ENCODE assay signal across 26 mouse cellular contexts in the genomic region with DNA sequence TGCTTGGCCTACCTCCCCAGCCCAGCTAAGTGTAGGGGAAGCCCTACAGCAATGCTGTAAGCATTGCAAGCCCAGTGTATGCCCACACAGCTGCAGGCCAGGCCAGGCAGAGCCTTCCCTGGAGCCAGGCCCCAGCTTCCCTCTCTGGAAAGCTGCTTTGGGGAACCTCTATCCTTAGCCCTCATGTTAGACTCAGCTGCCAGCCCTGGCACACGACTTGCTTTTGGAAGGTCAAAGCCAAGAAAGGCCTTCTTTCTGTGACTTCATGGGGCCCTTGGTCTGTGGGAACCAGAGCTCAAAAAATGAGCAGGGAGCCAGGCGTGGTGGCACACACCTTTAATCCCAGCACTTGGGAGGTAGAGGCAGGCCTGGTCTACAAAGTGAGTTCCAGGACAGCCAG.
DNase-seq lines count a peak whose midpoint lies in the region; ATAC-seq lines count a peak whose summit lies in the region.
"Had no signal": no experiment of that assay in that cellular context is flagged by ENCODE, and none has a peak within 500 bp of the region (broad histone marks: within the 10 kb centered on the region; RNA-seq: fewer than 3 reads in every experiment).

No protein-coding gene starts in this region.

- no peak for ATAC-seq in heart, embryonic 13.5 days (ENCODE audit: extremely low read depth, insufficient number of reproducible peaks, low FRiP score, low TSS enrichment)
- no peak for ATAC-seq in heart, embryonic 11.5 days (replicated peaks; ENCODE audit: insufficient number of reproducible peaks, low FRiP score, low TSS enrichment)
- no peak for ATAC-seq in liver, embryonic 12.5 days
- ATAC-seq: forebrain, embryonic 14.5 days; intestine, postnatal 0 days; lung, postnatal 0 days had no signal

- H3K27me3 ChIP-seq in heart, embryonic 13.5 days (replicated peaks) = peaks cover 13% of the 10 kb centered on the region; the same call in 1 of the 2 replicates
- H3K27me3 ChIP-seq in heart, embryonic 11.5 days (ENCODE audit: control insufficient read depth, insufficient read depth, low read length) = 0 out of 2 replicates have a peak, but pooled peaks cover 2% of the 10 kb centered on the region
- H3K27me3 ChIP-seq in liver, embryonic 12.5 days (replicated peaks) = peaks cover 53% of the 10 kb centered on the region
- H3K27me3 ChIP-seq: neural tube, embryonic 15.5 days had no signal

- no peaks in the 10 kb centered on the region for H3K9me3 ChIP-seq in heart, embryonic 13.5 days
- H3K9me3 ChIP-seq in heart, embryonic 11.5 days (replicated peaks; ENCODE audit: control insufficient read depth, low read length) = no peaks in the 10 kb centered on the region
- H3K9me3 ChIP-seq in liver, embryonic 12.5 days (replicated peaks) = no peaks in the 10 kb centered on the region
- H3K9me3 ChIP-seq: hindbrain, embryonic 13.5 days; limb, embryonic 12.5 days; neural tube, embryonic 15.5 days had no signal

- H3K4me3 ChIP-seq in heart, embryonic 13.5 days = no peak overlapping the region
- no peak overlapping the region for H3K4me3 ChIP-seq in heart, embryonic 11.5 days (ENCODE audit: low read depth, low read length)
- H3K4me3 ChIP-seq in liver, embryonic 12.5 days = no peak overlapping the region
- H3K4me3 ChIP-seq: hindbrain, embryonic 13.5 days; limb, embryonic 12.5 days; neural tube, embryonic 15.5 days had no signal

- H3K4me1 ChIP-seq in heart, embryonic 13.5 days = peaks cover 35% of the 10 kb centered on the region
- peaks cover 19% of the 10 kb centered on the region for H3K4me1 ChIP-seq in heart, embryonic 11.5 days (ENCODE audit: control insufficient read depth, insufficient read depth, low read length)
- H3K4me1 ChIP-seq in liver, embryonic 12.5 days = peaks cover 9% of the 10 kb centered on the region; the same call in 1 of the 2 replicates
- H3K4me1 ChIP-seq: neural tube, embryonic 15.5 days had no signal

- H3K4me2 ChIP-seq in heart, embryonic 13.5 days = no peak overlapping the region
- H3K4me2 ChIP-seq in heart, embryonic 11.5 days = no peak overlapping the region
- H3K4me2 ChIP-seq in liver, embryonic 12.5 days = no peak overlapping the region
- H3K4me2 ChIP-seq: hindbrain, embryonic 13.5 days; limb, embryonic 12.5 days; liver, embryonic 11.5 days; neural tube, embryonic 15.5 days had no signal

- WGBS in heart, embryonic 13.5 days = 60% methylated on average over 2 of the region's 2 CpGs
- WGBS in heart, embryonic 11.5 days (ENCODE audit: insufficient replicate concordance) = 61% methylated on average over 2 of the region's 2 CpGs
- WGBS in liver, embryonic 12.5 days (ENCODE audit: insufficient replicate concordance) = 55% methylated on average over 2 of the region's 2 CpGs

- DNase-seq in adrenal gland, postnatal 10 days = peak; percentile 53
- no peak for DNase-seq in adrenal gland, adult 2 months
- DNase-seq in 3T3-L1 (ENCODE audit: low read depth, low spot score) (peak; percentile 27), NIH3T3 (ENCODE audit: low read depth) (peak; percentile 55)
- DNase-seq in kidney, adult 8-10 months = no peak
- DNase-seq: cerebellum, adult 8-10 months; cerebellum, postnatal 25 days; gastrocnemius, postnatal 25 days; heart, adult 18-20 months; kidney, postnatal 14 days; lung, adult 18-20 months; midbrain, embryonic 14.5 days; retina, postnatal 1 day; right cerebral cortex, postnatal 25 days; spleen, adult 18-20 months; thymus, postnatal 14 days had no signal

- no peak overlapping the region for H3K9ac ChIP-seq in heart, embryonic 13.5 days
- no peak overlapping the region for H3K9ac ChIP-seq in heart, embryonic 11.5 days (ENCODE audit: low read depth, low read length)
- no peak overlapping the region for H3K9ac ChIP-seq in liver, embryonic 12.5 days
- H3K9ac ChIP-seq: hindbrain, embryonic 13.5 days; limb, embryonic 12.5 days; neural tube, embryonic 15.5 days had no signal

- H3K27ac ChIP-seq in heart, embryonic 13.5 days (replicated peaks) = peak overlapping the region; percentile 53; the same call in 1 of the 2 replicates
- H3K27ac ChIP-seq in heart, embryonic 11.5 days (ENCODE audit: low read depth, low read length) = no peak overlapping the region
- H3K27ac ChIP-seq in liver, embryonic 12.5 days = no peak overlapping the region
- H3K27ac ChIP-seq: hindbrain, embryonic 13.5 days; limb, embryonic 12.5 days; neural tube, embryonic 15.5 days had no signal

- no peaks in the 10 kb centered on the region for H3K36me3 ChIP-seq in heart, embryonic 13.5 days
- H3K36me3 ChIP-seq in heart, embryonic 11.5 days (ENCODE audit: control insufficient read depth, insufficient read depth, low read length) = no peaks in the 10 kb centered on the region
- no peaks in the 10 kb centered on the region for H3K36me3 ChIP-seq in liver, embryonic 12.5 days
- H3K36me3 ChIP-seq: hindbrain, embryonic 13.5 days; limb, embryonic 12.5 days; neural tube, embryonic 15.5 days had no signal

Comparison
In these comparisons a context has a peak if more than half of its experiments do, and no peak if none do; other contexts are left out.
1. DNase-seq: peak in adrenal gland, postnatal 10 days (single experiment), 3T3-L1 (single experiment) and NIH3T3 (single experiment); none in adrenal gland, adult 2 months (single experiment) and kidney, adult 8-10 months (0 of 2).